Mouse (Mus musculus) heart, postnatal 14 days (tissue): ENCODE measurements around the gene Hs1bp3. TPM values are rescaled to one million over a fixed set of nuclear protein-coding genes. Genes with fewer than 3 reads are reported as not detected.

ENCODE experiments used
- DNase-seq, 2 experiments: peaks; one replicate each; pipeline ENCODE4 v3.0.0; 2021 to 2022
- intact Hi-C: fragments of 180-260 bp; cut with DNase I; formaldehyde crosslinking; loops from one replicate; pipeline ENCODE4 v1.15.1; 2025
- total RNA-seq, 2 experiments: library from RNA; stranded (reverse); gene quantifications; 2 replicates each; pipeline ENCODE4 v1.2.3; 2021

The Hs1bp3 gene
- total RNA-seq, 2 experiments from 2014 or later: 11.9 to 12.9 TPM

DNA sequence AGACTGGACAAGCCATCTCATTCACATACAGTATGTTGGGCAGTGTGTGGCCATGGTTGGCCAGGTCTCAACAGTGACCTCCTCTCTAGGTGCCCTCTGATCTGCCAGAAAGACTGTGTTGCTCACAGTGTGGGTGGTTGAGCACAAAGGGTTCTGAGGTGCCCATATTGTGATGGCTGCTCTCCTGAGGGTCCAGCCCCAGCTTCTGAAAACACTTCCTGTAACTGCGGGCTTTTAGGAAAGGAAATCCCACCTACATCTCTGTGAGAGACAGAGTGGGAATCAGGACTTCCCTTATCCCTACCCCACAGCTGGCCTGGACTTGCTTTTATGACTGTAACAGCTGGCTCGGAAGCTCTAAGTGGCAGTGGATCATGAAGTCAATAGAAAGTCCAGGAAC lies 68.7 kb downstream of the Hs1bp3 start:
- intact Hi-C loops: loop anchor here (2.0 to 5.0 kb wide), 2 partner anchors 55 to 59 kb away; no protein-coding TSS in a partner anchor
- no peak for DNase-seq

DNA sequence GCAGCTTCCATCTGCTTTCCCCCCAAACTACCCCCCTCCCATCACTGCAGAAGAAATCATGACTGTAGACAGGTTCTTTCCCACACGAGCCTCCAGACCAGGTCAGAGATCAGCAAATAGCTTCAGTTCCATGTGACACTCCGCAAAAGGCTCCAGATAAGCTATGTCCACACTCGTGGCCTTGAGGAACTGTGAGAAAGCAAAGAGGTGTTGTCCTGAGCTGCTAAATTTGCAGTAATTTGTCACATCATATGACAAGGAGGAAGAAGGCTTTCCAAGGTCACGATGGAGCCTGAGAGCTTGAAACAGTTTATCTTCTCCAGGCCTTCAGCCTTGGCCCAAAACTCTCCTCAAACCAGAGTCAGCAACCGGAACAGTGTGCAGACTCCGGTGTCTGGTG lies 70.6 kb downstream of the Hs1bp3 start:
- intact Hi-C loops: loop anchor here (5.0 kb wide), 1 partner anchor 57 kb away; no protein-coding TSS in a partner anchor
- DNase-seq: no peak

DNA sequence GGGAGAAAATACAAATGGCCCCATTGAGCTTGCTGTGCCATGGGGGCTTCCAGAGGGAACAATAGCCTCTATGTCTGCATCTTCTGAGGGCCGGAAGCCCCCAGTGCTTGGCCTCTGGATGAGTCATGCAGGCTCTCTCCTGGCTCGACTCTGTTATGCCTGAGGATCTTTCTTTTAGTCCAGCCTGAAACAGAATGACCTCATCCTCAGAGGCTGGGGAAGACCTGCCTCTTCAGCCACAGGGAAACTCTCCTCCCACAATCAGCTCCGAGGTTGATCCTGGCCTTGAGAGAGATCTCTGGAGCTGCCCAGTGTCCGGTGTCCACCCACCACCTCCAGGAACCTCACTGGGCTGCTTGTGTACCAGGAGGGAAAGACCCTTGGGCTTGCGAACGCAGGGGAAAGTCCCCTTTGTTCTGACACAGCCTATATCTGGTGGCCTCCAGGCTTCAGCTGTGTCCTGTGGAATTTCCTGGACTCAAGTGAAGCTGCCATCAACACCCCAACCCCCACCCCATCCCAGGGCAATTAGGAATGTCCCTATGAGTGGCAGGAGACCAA lies 73.3 kb downstream of the Hs1bp3 start:
- intact Hi-C loops: loop anchor here (5.0 kb wide), 1 partner anchor 34 kb away; no protein-coding TSS in a partner anchor
- DNase-seq: peak; percentile 59 to 64

DNA sequence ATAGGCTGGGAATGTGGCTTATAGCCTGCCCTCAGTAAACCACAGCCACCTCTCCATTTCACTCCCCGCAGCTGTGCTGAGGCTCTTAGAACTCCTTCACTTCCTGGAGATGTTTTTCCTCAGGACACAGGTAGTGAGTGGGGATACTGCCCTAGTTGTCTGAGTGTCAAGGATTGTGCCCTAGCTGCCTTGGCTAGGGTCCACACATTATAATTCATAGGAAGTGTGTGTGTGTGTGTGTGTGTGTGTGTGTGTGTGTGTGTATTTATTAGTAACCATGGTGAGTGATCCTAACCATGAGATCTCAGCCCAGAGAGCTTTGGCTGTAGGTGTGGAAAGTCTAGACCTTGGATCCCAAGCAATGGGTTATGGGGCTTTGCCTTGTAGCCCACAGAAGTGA lies 74.0 kb downstream of the Hs1bp3 start:
- no peak for DNase-seq
- intact Hi-C loops: loop anchor here (5.0 kb wide), 1 partner anchor 35 kb away; no protein-coding TSS in a partner anchor

DNA sequence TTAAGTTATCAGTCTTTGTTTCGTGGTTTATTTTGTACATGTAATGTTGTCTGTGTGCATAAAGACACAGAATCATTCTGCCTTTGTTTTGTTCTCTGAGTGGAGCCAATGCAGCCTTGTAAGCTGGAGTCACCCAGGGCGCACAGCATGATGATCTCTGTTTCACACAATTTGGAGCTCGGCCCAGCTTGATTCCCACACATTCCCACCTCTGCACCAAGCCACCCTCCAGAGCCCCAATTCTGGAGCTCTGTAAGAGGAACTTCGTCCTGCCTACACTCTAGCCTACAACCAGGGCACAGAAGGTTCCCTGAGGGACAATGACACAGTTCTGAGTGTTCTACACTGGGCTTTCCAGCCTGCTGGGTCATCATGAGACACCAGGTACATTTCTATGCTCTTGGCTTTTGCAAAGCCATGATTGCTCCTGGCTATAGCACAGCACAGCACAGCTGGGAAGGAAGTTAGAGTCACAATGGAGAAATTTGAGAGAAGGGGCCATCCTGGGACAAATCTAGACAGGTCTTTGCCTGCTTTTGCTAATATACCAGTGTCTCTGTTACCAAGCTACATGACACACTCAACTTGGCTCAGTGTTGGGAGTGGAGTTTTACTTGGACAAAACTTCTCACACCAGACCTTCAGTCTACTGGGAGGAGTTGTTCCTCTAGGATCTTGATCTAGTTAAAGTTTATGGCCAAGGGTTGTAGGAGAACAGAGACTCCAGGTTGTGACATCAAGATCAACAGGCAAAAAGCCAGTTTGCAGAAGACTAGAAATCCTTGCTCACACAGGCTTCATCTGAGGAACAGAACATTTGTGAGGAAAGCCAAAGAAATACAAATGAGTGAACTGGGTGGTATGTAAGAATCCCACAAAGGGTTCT lies 75.5 kb downstream of the Hs1bp3 start:
- DNase-seq: no peak
- intact Hi-C loops: loop anchor here (5.0 kb wide), 1 partner anchor 36 kb away; no protein-coding TSS in a partner anchor

DNA sequence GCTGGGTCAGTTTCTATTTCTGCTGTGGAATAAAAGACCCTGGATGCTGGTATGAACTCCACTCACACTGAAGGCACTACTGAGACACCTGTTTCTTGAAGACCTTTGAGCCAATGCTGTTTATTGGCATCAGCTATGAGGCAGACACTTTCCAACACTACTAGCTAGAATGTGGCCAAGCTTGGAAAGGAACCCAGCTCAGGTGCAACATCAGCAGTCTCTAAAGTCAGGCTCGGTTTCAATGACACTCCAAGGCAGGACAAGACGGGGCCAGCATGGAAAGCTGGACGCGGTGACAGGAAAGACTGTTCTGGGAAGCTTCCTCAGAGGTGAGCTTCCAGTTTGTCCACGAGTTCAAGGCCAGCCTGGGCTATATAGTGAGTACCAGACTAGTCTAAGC lies 80.0 kb downstream of the Hs1bp3 start:
- no peak for DNase-seq
- intact Hi-C loops: no loop called here

Other genes starting within 250 kb of the Hs1bp3 start
- gene Ldah, start 105.3 kb upstream of the Hs1bp3 start, total RNA-seq: 10 to 100 TPM; 25.2 to 26.9 TPM
- under 1 TPM; 0.41 to 0.65 TPM for gene Gdf7, start 11.5 kb upstream of the Hs1bp3 start, total RNA-seq
- 100 to 1,000 TPM; 220 to 235 TPM for gene Rhob, start 186.6 kb downstream of the Hs1bp3 start, total RNA-seq